Mouse (Mus musculus) liver, postnatal 0 days (tissue): Measurements from ENCODE around the gene Ism1.

Source experiments
- CTCF ChIP-seq: sonication (generic); IDR thresholded peaks from 2 replicates; pipeline ENCODE4 v1.5.1; 2016; ENCODE audit warnings: antibody characterized with exemption, low read depth
- EP300 ChIP-seq: IDR thresholded peaks from 2 replicates; pipeline ENCODE4 v1.6.1; 2016; ENCODE audit warnings: antibody characterized with exemption, low read depth, mild to moderate bottlenecking

DNA sequence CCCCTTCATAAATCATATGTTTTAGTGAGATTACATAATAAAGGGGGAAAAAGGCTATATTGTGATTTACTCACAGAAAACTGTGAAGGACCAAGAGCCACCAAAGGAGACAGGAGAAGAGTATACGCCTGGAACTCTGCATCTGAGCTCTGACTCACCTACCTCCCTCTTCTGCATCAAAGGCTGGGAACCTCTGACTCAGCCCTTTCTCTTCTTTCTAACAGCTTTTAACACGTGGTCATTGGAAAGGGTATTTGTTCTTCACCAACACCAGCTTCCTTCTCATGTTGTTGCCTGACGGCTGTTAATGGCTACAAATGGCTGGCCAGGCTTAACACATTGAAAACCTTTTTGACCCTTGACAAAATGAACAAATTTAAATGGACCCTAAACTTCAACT lies 36.2 kb downstream of the Ism1 start:
- TF ChIP-seq CTCF (no peak), EP300 (no peak)
